Mouse (Mus musculus) megakaryocyte, embryonic 14.5 days (primary cell): ENCODE data around the gene Pla2g2c.

Experiments
- FLI1 ChIP-seq: IDR thresholded peaks from 2 replicates; pipeline ENCODE4 v1.6.1; 2012; ENCODE audit warnings: low read length, inconsistent platforms, mixed read lengths
- GATA1 ChIP-seq: IDR thresholded peaks from 3 replicates; pipeline ENCODE4 v1.6.1; 2012; ENCODE audit warnings: mixed read lengths, low read length, inconsistent platforms, borderline replicate concordance

GRCm38 (mm10) chr4:138752603-138753002, 28.0 kb downstream of the Pla2g2c start:
- TF ChIP-seq GATA1 (no peak), FLI1 (no peak)
